Mouse (Mus musculus): ENCODE data around the gene Edem2. TPM values are rescaled to one million over a fixed set of nuclear protein-coding genes. Genes with fewer than 3 reads are reported as not detected.
"Not testable (repeated sequence)": the region's sequence is repeated elsewhere in the genome, so short reads cannot be mapped to it uniquely, and the experiment has no call there.

Edem2 gene
- polyA plus RNA-seq, 1 experiment from 2014 or later, result 103 TPM

DNA sequence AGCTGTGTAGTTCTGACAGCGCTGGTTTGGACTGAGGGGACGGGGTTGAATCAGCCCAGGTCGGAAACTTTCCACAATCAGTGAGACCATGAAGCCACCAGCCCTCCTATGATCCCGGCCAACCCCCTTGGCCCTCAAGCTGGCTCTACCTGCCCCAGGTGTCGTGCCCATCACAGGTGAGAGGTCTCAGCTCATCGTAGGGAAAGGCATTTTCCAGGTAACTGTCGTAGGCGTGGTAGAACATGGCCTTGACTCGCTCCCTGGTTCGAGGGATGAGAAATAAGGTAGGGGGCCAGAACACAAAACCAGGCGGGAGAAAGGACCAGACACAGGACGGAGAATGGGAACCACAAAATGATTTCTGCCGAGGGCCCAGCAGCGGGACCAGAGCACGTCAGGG lies 533 bp downstream of the Edem2 start:
- no peaks in the 10 kb centered on the region for H3K27me3 ChIP-seq (replicated peaks)
- H3K4me3 ChIP-seq (replicated peaks), result peak overlapping the region; percentile 93
- H3K9me3 ChIP-seq, result no peaks in the 10 kb centered on the region
- 3% methylated on average over 15 of the region's 15 CpGs for WGBS
- H3K4me1 ChIP-seq, result peaks cover 6% of the 10 kb centered on the region
- H3K9ac ChIP-seq, result peak overlapping the region; percentile 76
- no peak; the same call in 1 of the 2 replicates for ATAC-seq (ENCODE audit: insufficient read depth, low FRiP score, low read depth)
- H3K4me2 ChIP-seq, result peak overlapping the region; percentile 89
- no peaks in the 10 kb centered on the region for H3K36me3 ChIP-seq
- H3K27ac ChIP-seq, result peak overlapping the region; percentile 68

DNA sequence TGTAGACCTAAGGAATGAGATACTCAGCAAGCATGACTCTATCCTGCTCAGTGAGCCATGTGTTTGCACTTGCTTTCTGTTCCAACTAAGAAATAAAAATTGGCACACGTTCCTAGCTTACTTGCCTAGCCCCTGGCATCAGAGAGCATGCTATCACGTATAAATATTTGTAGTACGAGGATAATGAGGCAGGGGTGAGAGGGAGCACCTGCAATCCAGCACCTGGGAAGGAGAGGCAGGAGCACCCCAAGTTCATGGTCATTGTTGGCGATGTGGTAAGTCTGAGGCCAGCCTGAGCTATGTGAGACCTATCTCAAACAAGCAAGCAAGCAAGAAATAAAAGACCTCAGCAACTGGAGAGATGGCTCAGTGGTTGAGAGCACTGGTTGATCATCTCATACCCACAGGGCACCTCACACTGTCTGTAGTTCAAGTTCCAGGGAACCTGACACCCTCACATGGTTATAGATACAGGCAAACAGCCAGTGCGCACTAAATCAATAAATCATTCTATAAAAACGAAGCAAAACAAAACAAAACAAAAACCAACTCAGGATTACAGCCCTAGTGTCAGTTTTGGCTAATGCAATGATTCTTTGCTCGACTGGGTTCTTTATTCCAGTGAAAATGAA lies 1.4 kb downstream of the Edem2 start:
- Histone ChIP-seq H3K4me1 (peaks cover 6% of the 10 kb centered on the region), H3K27me3 (replicated peaks) (no peaks in the 10 kb centered on the region), H3K4me2 (peak overlapping the region; percentile 89), H3K36me3 (no peaks in the 10 kb centered on the region), H3K27ac (peak overlapping the region; percentile 68), H3K9ac (no peak overlapping the region), H3K4me3 (replicated peaks) (peak overlapping the region; percentile 93), H3K9me3 (no peaks in the 10 kb centered on the region)
- peak; percentile 82 for ATAC-seq (ENCODE audit: insufficient read depth, low FRiP score, low read depth)
- 52% methylated on average over 7 of the region's 7 CpGs for WGBS

DNA sequence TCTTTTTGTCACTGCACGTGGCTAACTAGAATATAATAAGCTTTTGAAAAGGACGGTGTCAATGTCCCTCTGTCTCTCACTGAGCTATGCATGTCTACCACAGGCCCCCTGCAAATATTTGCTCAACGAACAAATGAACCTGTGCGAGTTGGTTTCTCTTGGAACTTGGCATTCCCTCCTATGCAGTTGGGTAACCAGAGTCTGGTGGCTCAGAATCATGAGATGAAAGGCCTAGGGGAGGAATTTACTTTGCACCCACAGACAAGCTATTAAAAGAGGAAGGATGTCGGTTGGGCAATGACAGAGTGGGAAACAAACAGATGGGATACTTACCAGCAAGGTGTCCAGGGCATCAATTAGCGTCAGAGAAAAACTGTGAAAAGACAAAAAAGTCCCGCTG lies 3.0 kb downstream of the Edem2 start:
- no peak for ATAC-seq (ENCODE audit: insufficient read depth, low FRiP score, low read depth)
- Histone ChIP-seq H3K27me3 (replicated peaks) (no peaks in the 10 kb centered on the region), H3K9ac (no peak overlapping the region), H3K4me2 (no peak overlapping the region), H3K27ac (peak overlapping the region; percentile 53; the same call in 1 of the 2 replicates), H3K4me1 (peaks cover 6% of the 10 kb centered on the region), H3K9me3 (no peaks in the 10 kb centered on the region), H3K4me3 (replicated peaks) (no peak overlapping the region), H3K36me3 (no peaks in the 10 kb centered on the region)
- 62% methylated on average over 7 of the region's 7 CpGs for WGBS

DNA sequence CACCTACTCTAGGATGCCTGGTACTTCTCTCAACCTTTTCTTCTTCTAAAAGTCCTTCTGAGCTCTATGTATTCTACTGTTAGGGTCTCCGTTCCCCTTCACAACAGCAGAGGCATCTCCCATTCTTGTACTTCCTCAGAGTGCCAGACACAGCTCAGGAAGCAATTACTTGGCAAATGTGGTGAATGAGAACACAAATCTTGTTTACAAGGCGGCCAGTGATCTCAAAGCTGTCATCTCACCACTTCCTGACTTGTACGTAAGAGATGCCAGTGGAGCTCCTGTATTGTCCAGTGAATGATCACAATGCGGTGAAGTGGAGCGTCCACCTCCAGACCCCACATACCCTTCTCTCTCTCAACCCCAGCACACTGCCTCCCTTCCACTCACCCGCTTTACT lies 4.7 kb downstream of the Edem2 start:
- Histone ChIP-seq H3K27ac (no peak overlapping the region), H3K36me3 (no peaks in the 10 kb centered on the region), H3K4me3 (replicated peaks) (no peak overlapping the region), H3K9me3 (no peaks in the 10 kb centered on the region), H3K4me1 (peaks cover 6% of the 10 kb centered on the region), H3K4me2 (no peak overlapping the region), H3K27me3 (replicated peaks) (no peaks in the 10 kb centered on the region), H3K9ac (no peak overlapping the region)
- 88% methylated on average over 6 of the region's 6 CpGs for WGBS
- no peak for ATAC-seq (ENCODE audit: insufficient read depth, low FRiP score, low read depth)

DNA sequence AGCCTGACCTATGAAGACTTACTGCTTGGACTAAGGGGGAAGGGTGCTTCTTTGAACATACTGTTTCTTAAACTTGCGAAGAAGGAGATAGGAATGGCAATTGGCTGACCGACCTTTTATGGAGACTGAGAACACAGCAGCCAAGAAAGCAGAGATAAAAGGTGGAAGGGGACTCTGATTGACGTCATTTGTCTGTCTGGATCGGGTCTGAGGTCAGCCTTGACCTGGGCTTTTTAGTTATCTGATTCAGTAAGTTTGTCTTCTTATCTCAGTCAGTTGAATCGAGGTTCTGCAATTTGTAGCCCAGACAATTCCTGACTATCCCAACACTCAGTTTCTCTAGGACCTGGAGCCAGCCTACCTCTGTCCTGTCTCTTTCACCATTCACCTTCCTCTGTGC lies 5.2 kb downstream of the Edem2 start:
- peaks cover 6% of the 10 kb centered on the region for H3K4me1 ChIP-seq
- no peak overlapping the region for H3K9ac ChIP-seq
- no peak overlapping the region for H3K27ac ChIP-seq
- H3K36me3 ChIP-seq, result no peaks in the 10 kb centered on the region
- no peak overlapping the region for H3K4me2 ChIP-seq
- no peaks in the 10 kb centered on the region for H3K27me3 ChIP-seq (replicated peaks)
- H3K9me3 ChIP-seq, result no peaks in the 10 kb centered on the region
- 59% methylated on average over 5 of the region's 5 CpGs for WGBS
- H3K4me3 ChIP-seq (replicated peaks), result no peak overlapping the region
- ATAC-seq (ENCODE audit: insufficient read depth, low FRiP score, low read depth), result no peak

DNA sequence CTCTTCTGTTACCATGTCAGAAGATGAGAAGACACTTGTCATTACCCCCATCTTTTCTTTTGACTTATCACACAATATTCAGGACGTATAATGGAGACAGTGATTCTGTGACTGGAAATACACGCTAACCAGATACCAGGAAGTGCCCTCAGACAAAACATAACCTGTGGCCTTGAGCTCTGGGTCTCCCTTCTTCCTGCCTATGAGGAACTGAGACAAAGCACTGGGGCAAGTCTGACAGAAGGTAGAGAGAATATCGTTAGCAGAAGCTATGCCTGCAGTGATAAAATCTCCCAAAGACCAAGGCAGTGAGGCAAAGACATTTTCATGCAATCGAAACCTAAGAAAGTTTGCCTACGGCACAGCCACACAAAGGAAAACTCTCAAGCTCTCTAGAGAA lies 8.7 kb downstream of the Edem2 start:
- Histone ChIP-seq H3K9ac (no peak overlapping the region), H3K27ac (peak overlapping the region; percentile 38; the same call in 1 of the 2 replicates)
- WGBS, result 72% methylated on average over 5 of the region's 5 CpGs

DNA sequence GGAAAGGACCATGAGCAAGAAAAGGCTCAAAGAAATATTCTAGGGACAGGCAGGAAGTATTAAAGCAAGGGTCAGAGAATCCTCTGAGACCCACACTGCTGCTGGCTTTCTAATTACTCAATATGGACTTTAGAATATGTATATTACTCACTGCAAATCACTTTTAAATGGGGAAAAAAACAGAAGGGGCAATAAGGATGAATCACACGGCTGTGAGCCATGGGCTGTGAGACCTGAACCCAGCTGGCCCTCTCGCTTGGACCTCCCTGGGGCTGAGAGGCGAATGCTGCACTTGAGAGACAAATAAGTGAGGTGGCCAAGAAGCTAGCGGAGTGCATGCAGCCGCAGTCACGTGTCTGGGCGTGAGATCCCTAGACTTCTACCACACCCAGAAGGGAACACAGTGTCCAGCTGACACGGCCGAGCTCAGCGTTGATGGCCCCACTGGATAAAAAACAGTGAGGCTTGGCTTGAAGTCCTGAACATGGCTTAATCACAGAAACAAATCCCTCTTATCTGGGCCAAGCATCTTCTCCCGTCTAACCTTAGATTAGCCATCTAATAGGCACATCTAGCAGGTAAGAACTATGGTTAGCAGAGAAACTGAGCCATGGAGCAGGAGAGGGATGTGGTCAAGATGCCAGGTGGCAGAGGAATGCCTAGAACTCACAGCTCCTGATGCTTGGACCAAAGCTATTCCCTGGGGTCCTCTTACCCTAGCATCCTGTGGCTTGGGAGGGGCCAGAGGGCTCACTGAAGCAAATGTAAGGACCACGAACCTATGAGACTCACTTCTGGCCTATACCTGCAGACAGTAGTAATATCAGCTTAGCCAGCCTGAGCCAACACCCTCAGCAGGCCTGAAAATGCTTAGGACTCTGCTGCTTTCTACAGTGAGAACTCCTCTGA lies 11.9 kb downstream of the Edem2 start:
- Histone ChIP-seq H3K4me3 (replicated peaks) (no peak overlapping the region), H3K9me3 (no peaks in the 10 kb centered on the region), H3K27me3 (replicated peaks) (no peaks in the 10 kb centered on the region), H3K27ac (no peak overlapping the region), H3K9ac (no peak overlapping the region), H3K4me1 (no peaks in the 10 kb centered on the region), H3K4me2 (no peak overlapping the region), H3K36me3 (peaks cover 17% of the 10 kb centered on the region; the same call in 1 of the 2 replicates)
- WGBS, result 81% methylated on average over 12 of the region's 12 CpGs
- no peak for ATAC-seq (ENCODE audit: insufficient read depth, low FRiP score, low read depth)

More for the DNA sequence above, 8.7 kb downstream of the Edem2 start:
- no peak overlapping the region for H3K4me2 ChIP-seq
- H3K27me3 ChIP-seq (replicated peaks), result no peaks in the 10 kb centered on the region
- H3K4me3 ChIP-seq (replicated peaks), result no peak overlapping the region
- H3K36me3 ChIP-seq, result peaks cover 2% of the 10 kb centered on the region; the same call in 1 of the 2 replicates
- H3K9me3 ChIP-seq, result no peaks in the 10 kb centered on the region
- no peak for ATAC-seq (ENCODE audit: insufficient read depth, low FRiP score, low read depth)
- H3K4me1 ChIP-seq, result no peaks in the 10 kb centered on the region

DNA sequence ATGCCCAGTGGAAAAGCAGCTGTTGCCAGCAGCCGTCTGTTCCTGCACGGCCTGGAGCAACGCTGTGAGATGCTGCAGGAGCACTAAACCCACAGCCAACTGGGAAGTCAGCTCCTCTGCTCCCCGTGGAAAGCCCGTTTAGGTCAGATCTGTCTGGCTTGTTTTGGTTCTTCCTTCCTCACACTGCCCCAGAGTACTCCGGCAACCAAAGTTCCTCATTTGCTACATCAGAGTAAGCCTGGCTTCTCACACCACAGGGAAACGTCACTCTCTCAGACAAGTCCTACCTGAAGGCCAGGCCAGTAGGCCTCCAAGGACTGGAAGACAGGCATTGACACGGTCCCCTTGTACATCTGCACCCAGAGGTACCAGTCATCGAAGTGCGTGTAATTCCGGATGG lies 18.7 kb downstream of the Edem2 start:
- H3K4me3 ChIP-seq (replicated peaks), result no peak overlapping the region
- no peaks in the 10 kb centered on the region for H3K27me3 ChIP-seq (replicated peaks)
- H3K4me2 ChIP-seq, result no peak overlapping the region
- no peaks in the 10 kb centered on the region for H3K4me1 ChIP-seq
- 79% methylated on average over 11 of the region's 11 CpGs for WGBS
- no peaks in the 10 kb centered on the region for H3K9me3 ChIP-seq
- no peak for ATAC-seq (ENCODE audit: insufficient read depth, low FRiP score, low read depth)
- H3K9ac ChIP-seq, result no peak overlapping the region
- H3K36me3 ChIP-seq, result peaks cover 30% of the 10 kb centered on the region; the same call in 1 of the 2 replicates
- H3K27ac ChIP-seq, result no peak overlapping the region

DNA sequence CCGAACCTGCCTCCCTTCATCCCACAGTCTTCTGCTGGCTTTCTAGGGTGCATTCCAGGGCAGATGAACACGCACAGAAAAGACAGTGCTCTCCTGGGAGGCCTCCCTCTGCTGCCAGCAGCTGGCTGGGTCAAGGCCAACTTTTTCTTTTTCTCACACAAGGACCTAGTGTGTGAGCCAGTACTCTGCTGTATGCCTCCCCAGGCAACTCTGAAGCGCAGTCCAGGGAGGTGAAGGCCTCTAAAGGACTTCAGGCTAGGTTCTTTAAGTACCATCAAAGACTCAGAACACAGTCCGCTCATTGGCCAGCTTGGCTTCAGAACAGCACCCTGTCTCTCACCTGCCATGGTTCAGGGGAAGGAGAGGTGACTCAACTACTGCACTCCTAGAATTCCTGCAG lies 22.0 kb downstream of the Edem2 start:
- WGBS, result 75% methylated on average over 4 of the region's 4 CpGs
- ATAC-seq (ENCODE audit: insufficient read depth, low FRiP score, low read depth), result no peak
- Histone ChIP-seq H3K4me3 (replicated peaks) (no peak overlapping the region), H3K4me2 (no peak overlapping the region), H3K4me1 (0 out of 2 replicates have a peak, but pooled peaks cover under 1% of the 10 kb centered on the region), H3K36me3 (peaks cover 17% of the 10 kb centered on the region), H3K27ac (no peak overlapping the region), H3K9me3 (no peaks in the 10 kb centered on the region), H3K9ac (no peak overlapping the region), H3K27me3 (replicated peaks) (no peaks in the 10 kb centered on the region)

DNA sequence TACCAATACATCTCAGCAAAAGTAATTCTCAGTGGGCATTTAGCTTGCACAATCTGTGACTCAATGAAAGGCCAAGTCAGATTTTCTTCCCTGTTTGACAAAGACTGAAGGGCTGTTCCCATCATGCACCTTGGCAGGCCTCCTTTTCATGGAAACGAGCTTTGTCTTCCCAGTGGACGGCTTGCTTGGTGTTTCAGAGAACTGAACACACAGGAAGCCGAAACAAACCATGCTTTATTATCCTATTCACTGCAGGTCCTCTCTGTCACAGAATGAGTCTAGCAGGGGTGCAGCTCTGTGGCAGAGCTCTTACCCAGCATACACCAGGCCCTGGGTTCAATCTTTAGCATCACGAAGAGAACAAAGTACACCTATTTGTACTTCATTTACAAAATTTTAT lies 25.6 kb downstream of the Edem2 start:
- Histone ChIP-seq H3K36me3 (peaks cover 13% of the 10 kb centered on the region; the same call in 1 of the 2 replicates), H3K27me3 (replicated peaks) (no peaks in the 10 kb centered on the region), H3K9ac (no peak overlapping the region), H3K4me1 (0 out of 2 replicates have a peak, but pooled peaks cover 3% of the 10 kb centered on the region), H3K27ac (no peak overlapping the region), H3K4me3 (replicated peaks) (no peak overlapping the region), H3K9me3 (no peaks in the 10 kb centered on the region), H3K4me2 (no peak overlapping the region)
- ATAC-seq (ENCODE audit: insufficient read depth, low FRiP score, low read depth), result no peak
- 67% methylated on average over 4 of the region's 4 CpGs for WGBS

DNA sequence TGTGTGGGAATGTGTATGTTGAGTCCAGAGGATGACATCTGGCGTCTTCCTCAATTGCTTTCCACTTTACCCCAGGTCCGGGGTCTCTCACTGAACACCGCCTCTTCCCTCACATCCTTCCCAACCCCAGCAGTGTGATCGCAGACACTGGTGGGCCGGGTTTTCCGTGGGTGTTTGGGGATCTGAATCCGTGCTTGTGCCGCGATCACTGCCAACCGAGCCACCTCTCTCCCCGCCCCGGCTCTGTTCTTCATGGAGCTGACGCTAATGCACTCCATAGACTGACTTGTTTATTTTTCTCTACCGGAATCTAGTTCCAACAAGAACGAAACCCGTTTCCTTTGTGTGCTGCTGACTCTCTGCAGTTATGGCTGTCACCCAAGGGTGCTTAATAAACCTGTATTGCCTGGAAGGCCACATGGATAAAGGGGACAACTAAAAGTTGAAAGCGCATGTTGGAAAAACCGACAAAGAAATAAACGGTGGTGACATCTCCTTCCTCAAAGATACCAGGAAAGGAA lies 27.8 kb downstream of the Edem2 start:
- no peak for ATAC-seq (ENCODE audit: insufficient read depth, low FRiP score, low read depth)
- Histone ChIP-seq H3K36me3 (peaks cover 7% of the 10 kb centered on the region; the same call in 1 of the 2 replicates), H3K4me1 (0 out of 2 replicates have a peak, but pooled peaks cover 3% of the 10 kb centered on the region), H3K9ac (no peak overlapping the region), H3K27me3 (replicated peaks) (no peaks in the 10 kb centered on the region), H3K4me3 (replicated peaks) (no peak overlapping the region), H3K4me2 (no peak overlapping the region), H3K9me3 (no peaks in the 10 kb centered on the region), H3K27ac (no peak overlapping the region)
- WGBS, result 72% methylated on average over 19 of the region's 19 CpGs

DNA sequence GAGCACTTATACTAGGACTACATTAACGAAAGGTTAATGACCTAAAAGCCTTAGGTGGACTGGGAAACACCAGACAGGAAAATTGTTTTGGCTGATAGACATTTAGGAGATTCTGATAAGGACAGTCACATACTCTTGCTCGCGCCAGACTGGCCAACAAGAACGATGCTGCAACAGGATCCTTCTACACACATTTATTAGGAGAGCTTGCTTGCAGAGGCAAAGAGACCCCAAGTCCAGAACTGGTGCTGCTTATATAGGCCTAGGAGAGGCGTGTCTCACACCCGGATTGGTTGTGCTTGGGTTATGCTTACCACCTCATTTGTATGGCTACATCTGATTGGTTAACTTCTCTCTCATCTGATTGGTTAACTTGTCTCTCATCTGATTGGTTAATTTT lies 30.8 kb downstream of the Edem2 start:
- H3K27ac ChIP-seq; H3K36me3 ChIP-seq; H3K9ac ChIP-seq; H3K4me3 ChIP-seq (replicated peaks); H3K27me3 ChIP-seq (replicated peaks); H3K4me1 ChIP-seq; H3K4me2 ChIP-seq; ATAC-seq (ENCODE audit: insufficient read depth, low FRiP score, low read depth); H3K9me3 ChIP-seq: not testable (repeated sequence)
- 88% methylated on average over 6 of the region's 6 CpGs for WGBS

Data from stomach, embryonic 15.5 days (tissue).